In genomic region chr1:53890380-53890779, GRCm38 (mm10) we compare ENCODE assay signal across 10 mouse cellular contexts.
A peak's percentile ranks its signal among the peaks of the same experiment; 100 is the strongest.
DNase-seq lines count a peak whose midpoint lies in the region; ATAC-seq and TF ChIP-seq lines count a peak whose summit lies in the region.
"Had no signal": no experiment of that assay in that cellular context is flagged by ENCODE, and none has a peak within 500 bp of the region (broad histone marks: within the 10 kb centered on the region; RNA-seq: fewer than 3 reads in every experiment).

No protein-coding gene starts in this region.

- no peaks in the 10 kb centered on the region for H3K36me3 ChIP-seq in kidney, adult 2 months (ENCODE audit: control insufficient read depth, insufficient read depth, low read length)
- H3K36me3 ChIP-seq in kidney, embryonic 14.5 days (ENCODE audit: control insufficient read depth, insufficient read depth, low read length) = no peaks in the 10 kb centered on the region
- H3K36me3 ChIP-seq: heart, embryonic 12.5 days; neural tube, embryonic 13.5 days had no signal

- no peaks in the 10 kb centered on the region for H3K4me1 ChIP-seq in kidney, adult 2 months (ENCODE audit: control insufficient read depth, insufficient read depth, low read length)
- H3K4me1 ChIP-seq in kidney, embryonic 14.5 days (ENCODE audit: control insufficient read depth, insufficient read depth, low read length) = no peaks in the 10 kb centered on the region
- H3K4me1 ChIP-seq: heart, embryonic 12.5 days; neural tube, embryonic 13.5 days had no signal

- no peak overlapping the region for H3K4me2 ChIP-seq in kidney, embryonic 14.5 days (replicated peaks; ENCODE audit: low read depth, low read length)
- H3K4me2 ChIP-seq: heart, embryonic 12.5 days; neural tube, embryonic 13.5 days had no signal

- no peaks in the 10 kb centered on the region for H3K27me3 ChIP-seq in kidney, adult 2 months (replicated peaks; ENCODE audit: control insufficient read depth, insufficient read depth, low read length)
- no peaks in the 10 kb centered on the region for H3K27me3 ChIP-seq in kidney, embryonic 14.5 days (ENCODE audit: control insufficient read depth, insufficient read depth, low read length)
- H3K27me3 ChIP-seq: heart, embryonic 12.5 days; neural tube, embryonic 13.5 days had no signal

- H3K9me3 ChIP-seq in kidney, embryonic 14.5 days (ENCODE audit: control insufficient read depth, low read length) = no peaks in the 10 kb centered on the region
- H3K9me3 ChIP-seq: heart, embryonic 12.5 days; neural tube, embryonic 13.5 days had no signal

- no peak overlapping the region for H3K27ac ChIP-seq in kidney, adult 2 months (ENCODE audit: insufficient read depth, low read depth, low read length)
- no peak overlapping the region for H3K27ac ChIP-seq in kidney, embryonic 14.5 days (ENCODE audit: low read depth, low read length)
- H3K27ac ChIP-seq: neural tube, embryonic 13.5 days had no signal

- TF ChIP-seq POLR2A in kidney, adult 2 months (IDR thresholded peaks at IDR 0.05; ENCODE audit: low read depth, low read length) = no peak

- ATAC-seq in kidney, embryonic 14.5 days (ENCODE audit: low FRiP score, low TSS enrichment) = no peak

- peak; percentile 46 for TF ChIP-seq CTCF in kidney, adult 2 months (conservative IDR thresholded peaks at IDR 0.05; ENCODE audit: insufficient read depth, insufficient read length, low read depth, low read length)

- WGBS in kidney, adult 2 months = 40% methylated on average over 3 of the region's 3 CpGs
- WGBS in kidney, embryonic 14.5 days = 59% methylated on average over 3 of the region's 3 CpGs

- peak; percentile 19 for DNase-seq in kidney, adult 2 months
- DNase-seq in 3134 (ENCODE audit: extremely low read depth, insufficient read length, low spot score) (peak; percentile 5), MN1 (ENCODE audit: low spot score) (no peak)
- peak; percentile 56 for DNase-seq in CD4-positive helper T cell, adult 2 months (ENCODE audit: low read depth, low spot score)
- DNase-seq in embryo, embryonic 11 days = peak; percentile 11
- DNase-seq in right cerebral cortex, postnatal 4 days = no peak
- no peak for DNase-seq in cerebellum, postnatal 25 days

- H3K9ac ChIP-seq in kidney, embryonic 14.5 days (ENCODE audit: low read depth, low read length) = no peak overlapping the region
- H3K9ac ChIP-seq: heart, embryonic 12.5 days; neural tube, embryonic 13.5 days had no signal

- H3K4me3 ChIP-seq in kidney, adult 2 months (ENCODE audit: insufficient read depth, low read depth, low read length) = no peak overlapping the region
- no peak overlapping the region for H3K4me3 ChIP-seq in kidney, embryonic 14.5 days (ENCODE audit: low read length)
- H3K4me3 ChIP-seq: heart, embryonic 12.5 days; neural tube, embryonic 13.5 days had no signal

Comparison
In these comparisons a context has a peak if more than half of its experiments do, and no peak if none do; other contexts are left out.
1. DNase-seq: peak in kidney, adult 2 months (single experiment), 3134 (single experiment), CD4-positive helper T cell, adult 2 months (single experiment) and embryo, embryonic 11 days (single experiment); none in right cerebral cortex, postnatal 4 days (single experiment), MN1 (single experiment) and cerebellum, postnatal 25 days (0 of 2).